8 mouse cellular contexts compared by ENCODE assay signal in the genomic region with DNA sequence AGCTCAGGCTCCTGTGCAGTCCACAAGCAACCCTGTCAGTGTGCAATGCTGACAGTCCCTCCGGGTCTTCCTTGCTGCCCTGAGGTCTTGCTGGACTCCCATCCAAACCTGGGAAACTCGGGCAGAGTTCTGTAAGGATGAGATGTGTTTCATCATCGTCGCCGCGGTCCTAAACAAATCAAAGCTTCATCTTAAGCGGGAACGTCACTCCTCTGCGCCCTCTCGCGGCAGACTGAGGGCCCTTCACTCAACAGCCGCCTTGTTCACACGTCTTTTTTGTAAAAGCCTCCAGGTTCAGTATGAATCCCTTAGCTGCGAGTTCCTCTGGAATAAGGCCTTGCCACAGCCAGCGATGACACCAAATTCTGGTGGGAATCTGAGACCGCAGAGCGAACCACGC. TPM values are rescaled to one million over a fixed set of nuclear protein-coding genes. Genes with fewer than 3 reads are reported as not detected.
DNase-seq lines count a peak whose midpoint lies in the region; ATAC-seq and TF ChIP-seq lines count a peak whose summit lies in the region.

No protein-coding gene starts in this region.

- peak overlapping the region; percentile 22 for H3K4me3 ChIP-seq in hindbrain, postnatal 0 days (ENCODE audit: low read length)

- TF ChIP-seq CTCF in hindbrain, postnatal 0 days (IDR thresholded peaks at IDR 0.05; ENCODE audit: low read depth), result peak; percentile 92

- peak overlapping the region; percentile 7; the same call in 1 of the 2 replicates for H3K27ac ChIP-seq in hindbrain, postnatal 0 days

- H3K4me2 ChIP-seq in hindbrain, postnatal 0 days (ENCODE audit: low read depth, low read length), result peak overlapping the region; percentile 60

- no peaks in the 10 kb centered on the region for H3K9me3 ChIP-seq in hindbrain, postnatal 0 days (ENCODE audit: low read length)

- H3K36me3 ChIP-seq in hindbrain, postnatal 0 days (ENCODE audit: insufficient read depth, low read length), result no peaks in the 10 kb centered on the region

- H3K4me1 ChIP-seq in hindbrain, postnatal 0 days (ENCODE audit: insufficient read depth, low read length), result no peaks in the 10 kb centered on the region

- no peaks in the 10 kb centered on the region for H3K27me3 ChIP-seq in hindbrain, postnatal 0 days (ENCODE audit: insufficient read depth, low read length)

- peak; percentile 83 for DNase-seq in R1 (ENCODE audit: low read depth, low spot score)
- DNase-seq in cerebellum, postnatal 25 days, result peak; percentile 86 to 90
- peak; percentile 55 to 80 for DNase-seq in frontal cortex, postnatal 36 days (ENCODE audit: low spot score in 2 of 2)
- DNase-seq in hindbrain, postnatal 0 days (ENCODE audit: low spot score), result peak; percentile 91
- DNase-seq in left cerebral cortex, adult 18-20 months (ENCODE audit: low spot score in 2 of 2), result peak; percentile 73 to 80
- DNase-seq in right cerebral cortex, postnatal 10 days (ENCODE audit: low spot score in 2 of 2), result peak; percentile 80 to 86

- peak overlapping the region; percentile 45 for H3K9ac ChIP-seq in hindbrain, postnatal 0 days (replicated peaks; ENCODE audit: low read length)

- peak; percentile 83 for ATAC-seq in hindbrain, postnatal 0 days
- peak; percentile 87 for ATAC-seq in megakaryocyte progenitor cell, adult 5-6 weeks (replicated peaks; ENCODE audit: poor library complexity)
- ATAC-seq in activated CD4-positive, CD25-positive, alpha-beta regulatory T cell, adult 4 months, result no peak

- 6% methylated on average over 18 of the region's 18 CpGs for whole genome bisulfite sequencing in hindbrain, postnatal 0 days

RNA-seq across cellular contexts. Expression of a gene that starts 0.8 kb away (rescaled TPM):
- 3.5 and 3.9 TPM in 2 replicates for total RNA-seq in hindbrain, postnatal 0 days (2014; rRNA removed)
- polyA plus RNA-seq in hindbrain, postnatal 0 days (2015; fragmentation: Nextera tagmentation; extraction: Ambion mirVana), result 2.4 and 2.8 TPM in 2 replicates
- total RNA-seq in left cerebral cortex, adult 18-20 months (2021), result 1 to 10 TPM in 1 of 2 experiments, under 1 TPM in 1; 0.74 to 1.2 TPM
- total RNA-seq in megakaryocyte progenitor cell, adult 5-6 weeks (2015), result not detected in 2 replicates
- total RNA-seq in megakaryocyte progenitor cell, adult 5-6 weeks (2017), result not detected in 2 replicates
- polyA plus RNA-seq in activated CD4-positive, CD25-positive, alpha-beta regulatory T cell, adult 4 months (2017; shearing (Covaris generic)), result not detected

RNA-seq across cellular contexts. Expression of a gene that starts 5.8 kb away (rescaled TPM):
- total RNA-seq in hindbrain, postnatal 0 days (2014; rRNA removed), result not detected in 2 replicates
- not detected in 2 replicates for polyA plus RNA-seq in hindbrain, postnatal 0 days (2015; fragmentation: Nextera tagmentation; extraction: Ambion mirVana)
- not detected for total RNA-seq in left cerebral cortex, adult 18-20 months (2021)
- total RNA-seq in megakaryocyte progenitor cell, adult 5-6 weeks (2015), result 0.07 and 0.17 TPM in 2 replicates
- 0.08 TPM in 1 of 2 replicates, not detected in the other for total RNA-seq in megakaryocyte progenitor cell, adult 5-6 weeks (2017)
- not detected for polyA plus RNA-seq in activated CD4-positive, CD25-positive, alpha-beta regulatory T cell, adult 4 months (2017; shearing (Covaris generic))

RNA-seq across cellular contexts. Expression of a gene that starts 36.0 kb away (rescaled TPM):
- total RNA-seq in hindbrain, postnatal 0 days (2014; rRNA removed), result 250 and 316 TPM in 2 replicates
- polyA plus RNA-seq in hindbrain, postnatal 0 days (2015; fragmentation: Nextera tagmentation; extraction: Ambion mirVana), result 354 and 366 TPM in 2 replicates
- total RNA-seq in left cerebral cortex, adult 18-20 months (2021), result 100 to 1,000 TPM; 160 to 161 TPM
- 61.6 and 65.6 TPM in 2 replicates for total RNA-seq in megakaryocyte progenitor cell, adult 5-6 weeks (2015)
- total RNA-seq in megakaryocyte progenitor cell, adult 5-6 weeks (2017), result 35.0 and 36.2 TPM in 2 replicates
- polyA plus RNA-seq in activated CD4-positive, CD25-positive, alpha-beta regulatory T cell, adult 4 months (2017; shearing (Covaris generic)), result 10 to 100 TPM; 52.5 to 64.1 TPM

RNA-seq across cellular contexts. Expression of a gene that starts 37.5 kb away (rescaled TPM):
- 6.3 and 6.9 TPM in 2 replicates for total RNA-seq in hindbrain, postnatal 0 days (2014; rRNA removed)
- polyA plus RNA-seq in hindbrain, postnatal 0 days (2015; fragmentation: Nextera tagmentation; extraction: Ambion mirVana), result 4.7 and 6.1 TPM in 2 replicates
- 1 to 10 TPM; 1.8 to 2.3 TPM for total RNA-seq in left cerebral cortex, adult 18-20 months (2021)
- total RNA-seq in megakaryocyte progenitor cell, adult 5-6 weeks (2015), result 2.9 and 10.3 TPM in 2 replicates
- 2.5 and 5.6 TPM in 2 replicates for total RNA-seq in megakaryocyte progenitor cell, adult 5-6 weeks (2017)
- 10 to 100 TPM in 1 of 2 experiments, 1 to 10 TPM in 1; 6.8 to 14.9 TPM for polyA plus RNA-seq in activated CD4-positive, CD25-positive, alpha-beta regulatory T cell, adult 4 months (2017; shearing (Covaris generic))
